Mouse (Mus musculus) ovary, postnatal 14 days (tissue): Measurements from ENCODE around the gene Szt2.

ENCODE experiments used
- DNase-seq: peaks from one replicate; pipeline ENCODE4 v3.0.0; 2022; ENCODE audit warnings: low spot score

Szt2 gene

GRCm38 (mm10) chr4:118357504-118357903, 51.6 kb downstream of the Szt2 start:
- no peak for DNase-seq

GRCm38 (mm10) chr4:118356738-118357137, 52.3 kb downstream of the Szt2 start:
- no peak for DNase-seq

GRCm38 (mm10) chr4:118354289-118354688, 54.8 kb downstream of the Szt2 start:
- no peak for DNase-seq

GRCm38 (mm10) chr4:118353689-118354088, 55.4 kb downstream of the Szt2 start:
- no peak for DNase-seq

GRCm38 (mm10) chr4:118351828-118352227, 57.2 kb downstream of the Szt2 start:
- no peak for DNase-seq

- DNase-seq = no peak
Observed at GRCm38 (mm10) chr4:118350864-118351263, 58.2 kb downstream of the Szt2 start.

- no peak for DNase-seq
Observed at GRCm38 (mm10) chr4:118347529-118348309, 61.4 kb downstream of the Szt2 start.

- DNase-seq = no peak
Observed at GRCm38 (mm10) chr4:118341447-118341846, 67.6 kb downstream of the Szt2 start.

GRCm38 (mm10) chr4:118336658-118337057, 72.4 kb downstream of the Szt2 start:
- peak; percentile 59 for DNase-seq

- no peak for DNase-seq
Observed at GRCm38 (mm10) chr4:118335991-118336390, 73.1 kb downstream of the Szt2 start.

- no peak for DNase-seq
Observed at GRCm38 (mm10) chr4:118331777-118332176, 77.3 kb downstream of the Szt2 start.

GRCm38 (mm10) chr4:118326476-118326875, 82.6 kb downstream of the Szt2 start:
- no peak for DNase-seq

- DNase-seq = no peak
Observed at GRCm38 (mm10) chr4:118320636-118321035, 88.4 kb downstream of the Szt2 start.

GRCm38 (mm10) chr4:118319706-118320344, 89.2 kb downstream of the Szt2 start:
- no peak for DNase-seq

GRCm38 (mm10) chr4:118316662-118317061, 92.4 kb downstream of the Szt2 start:
- no peak for DNase-seq

GRCm38 (mm10) chr4:118315286-118315685, 93.8 kb downstream of the Szt2 start:
- DNase-seq = no peak
